Mouse (Mus musculus): ENCODE data around the gene Rfc2. TPM values are rescaled to one million over a fixed set of nuclear protein-coding genes. Genes with fewer than 3 reads are reported as not detected.
A peak's percentile ranks its signal among the peaks of the same experiment; 100 is the strongest.

Rfc2 gene
- total and polyA plus RNA-seq, 3 experiments, result 222 to 283 (median 237) TPM

GRCm38 (mm10) chr5:134615380-134615779 is 34.2 kb downstream of the Rfc2 start:
- no peak for DNase-seq (ENCODE audit: extremely low read depth)
- peak overlapping the region; percentile 63 to 78 (median 73) for H3K4me3 ChIP-seq (replicated peaks in 1 of 3; ENCODE audit: low read depth in 2 of 3, low read length in 2 of 3, poor library complexity in 1 of 3)
- peak overlapping the region; percentile 53 for H3K4me2 ChIP-seq (ENCODE audit: insufficient read depth, low read depth, poor library complexity, severe bottlenecking)
- dilution Hi-C loops (cut with MboI; ENCODE audit: extremely low pct_ligation_motif_present, extremely low pct_unique_long_range_greater_than_20kb, low sequenced_read_pairs), result no loop called here
- peaks cover 25 to 45% of the 10 kb centered on the region in 2 experiments for H3K36me3 ChIP-seq (replicated peaks in 1 of 2; ENCODE audit: control insufficient read depth in 1 of 2, insufficient read depth in 1 of 2, low read length in 1 of 2)
- peaks cover 18 to 38% of the 10 kb centered on the region in 2 experiments for H3K4me1 ChIP-seq (ENCODE audit: control insufficient read depth in 1 of 2, insufficient read depth in 2 of 2)
- H3K9ac ChIP-seq (ENCODE audit: insufficient read depth, low read depth), result peak overlapping the region; percentile 37; the same call in 1 of the 2 replicates
- in situ Hi-C loops (cut with MboI; ENCODE audit: low pct_ligation_motif_present, low pct_unique_long_range_greater_than_20kb, low sequenced_read_pairs), result loop anchor here (5.0 to 25.0 kb wide), 3 partner anchors 33 to 253 kb away; partner anchors contain the start of gene Rfc2
- H3K27me3 ChIP-seq (replicated peaks), result no peaks in the 10 kb centered on the region
- TF ChIP-seq IRF4 (IDR thresholded peaks at IDR 0.05; ENCODE audit: low read depth, low read length), result peak; percentile 67
- TF ChIP-seq EP300 (IDR thresholded peaks at IDR 0.05; ENCODE audit: low read length), result no peak
- no peak for TF ChIP-seq POLR2AphosphoS2 (IDR thresholded peaks at IDR 0.05; ENCODE audit: low read depth, low read length)
- peak; percentile 53; the same call in 1 of the 2 replicates for TF ChIP-seq RCOR1 (conservative IDR thresholded peaks at IDR 0.05; ENCODE audit: low read depth, low read length)
- peak; percentile 0; the same call in 1 of the 2 replicates for TF ChIP-seq NELFE (IDR thresholded peaks at IDR 0.05; ENCODE audit: low read depth, low read length)
- TF ChIP-seq ETS1 (conservative IDR thresholded peaks at IDR 0.05; ENCODE audit: low read depth, low read length), result peak; percentile 20
- no peak for TF ChIP-seq MEF2A (IDR thresholded peaks at IDR 0.05; ENCODE audit: borderline replicate concordance, low read depth, low read length)
- no peak for TF ChIP-seq JUN (IDR thresholded peaks at IDR 0.05; ENCODE audit: insufficient read depth, low read depth, low read length)
- no peak for TF ChIP-seq GABPA (IDR thresholded peaks at IDR 0.05; ENCODE audit: insufficient replicate concordance, low read depth, low read length)
- no peak for TF ChIP-seq MAZ (IDR thresholded peaks at IDR 0.05; ENCODE audit: low read depth, low read length)
- TF ChIP-seq CTCF (conservative IDR thresholded peaks at IDR 0.05 in 1 of 2, IDR thresholded peaks at IDR 0.05 in 1 of 2; ENCODE audit: low read depth in 2 of 2, low read length in 2 of 2), result no peak
- peak; percentile 87 for TF ChIP-seq BHLHE40 (IDR thresholded peaks at IDR 0.05; ENCODE audit: low read depth, low read length)
- peak; percentile 39 for TF ChIP-seq USF1 (IDR thresholded peaks at IDR 0.05; ENCODE audit: low read depth, low read length)
- peak; percentile 85 for TF ChIP-seq MYC (IDR thresholded peaks at IDR 0.05; ENCODE audit: low read depth, low read length)
- TF ChIP-seq ZNF384 (IDR thresholded peaks at IDR 0.05; ENCODE audit: low read depth, low read length), result no peak
- peak; percentile 59; the same call in 1 of the 2 replicates for TF ChIP-seq MAX (IDR thresholded peaks at IDR 0.05; ENCODE audit: low read length)
- TF ChIP-seq MXI1 (IDR thresholded peaks at IDR 0.05; ENCODE audit: low read depth, low read length), result peak; percentile 65
- TF ChIP-seq CHD2 (IDR thresholded peaks at IDR 0.05; ENCODE audit: low read length), result no peak
- H3K9me3 ChIP-seq (replicated peaks; ENCODE audit: low read length), result no peaks in the 10 kb centered on the region
- H3K79me2 ChIP-seq (replicated peaks; ENCODE audit: control insufficient read depth, extremely low read depth, insufficient read depth, poor library complexity, severe bottlenecking), result peaks cover 32% of the 10 kb centered on the region
- peak overlapping the region; percentile 98 for H3K27ac ChIP-seq (ENCODE audit: insufficient read depth, low read depth)

GRCm38 (mm10) chr5:134615780-134616179 is 34.6 kb downstream of the Rfc2 start:
- Histone ChIP-seq H3K27me3 (replicated peaks) (no peaks in the 10 kb centered on the region), H3K9ac (ENCODE audit: insufficient read depth, low read depth) (peak overlapping the region; percentile 37; the same call in 1 of the 2 replicates), H3K27ac (ENCODE audit: insufficient read depth, low read depth) (peak overlapping the region; percentile 98), H3K79me2 (replicated peaks; ENCODE audit: control insufficient read depth, extremely low read depth, insufficient read depth, poor library complexity, severe bottlenecking) (peaks cover 28% of the 10 kb centered on the region), H3K9me3 (replicated peaks; ENCODE audit: low read length) (no peaks in the 10 kb centered on the region), H3K36me3 (replicated peaks in 1 of 2; ENCODE audit: control insufficient read depth in 1 of 2, insufficient read depth in 1 of 2, low read length in 1 of 2) (peaks cover 29 to 49% of the 10 kb centered on the region in 2 experiments), H3K4me3 (replicated peaks in 1 of 3; ENCODE audit: low read depth in 2 of 3, low read length in 2 of 3, poor library complexity in 1 of 3) (peak overlapping the region in 2 of 3 experiments; percentile 73 to 78), H3K4me1 (ENCODE audit: control insufficient read depth in 1 of 2, insufficient read depth in 2 of 2) (peaks cover 18 to 37% of the 10 kb centered on the region in 2 experiments), H3K4me2 (ENCODE audit: insufficient read depth, low read depth, poor library complexity, severe bottlenecking) (peak overlapping the region; percentile 53)
- dilution Hi-C loops (cut with MboI; ENCODE audit: extremely low pct_ligation_motif_present, extremely low pct_unique_long_range_greater_than_20kb, low sequenced_read_pairs) (no loop called here), in situ Hi-C loops (cut with MboI; ENCODE audit: low pct_ligation_motif_present, low pct_unique_long_range_greater_than_20kb, low sequenced_read_pairs) (loop anchor here (5.0 to 25.0 kb wide), 3 partner anchors 33 to 253 kb away; partner anchors contain the start of gene Rfc2)
- DNase-seq (ENCODE audit: extremely low read depth), result no peak
- TF ChIP-seq HCFC1 (IDR thresholded peaks at IDR 0.05; ENCODE audit: low read depth, low read length) (no peak), UBTF (IDR thresholded peaks at IDR 0.05; ENCODE audit: low read depth, low read length) (no peak), USF2 (conservative IDR thresholded peaks at IDR 0.05; ENCODE audit: low read depth, low read length) (no peak), NRF1 (IDR thresholded peaks at IDR 0.05; ENCODE audit: low read depth, low read length) (no peak), USF1 (IDR thresholded peaks at IDR 0.05; ENCODE audit: low read depth, low read length) (no peak), RAD21 (IDR thresholded peaks at IDR 0.05; ENCODE audit: low read depth, low read length) (no peak), GABPA (IDR thresholded peaks at IDR 0.05; ENCODE audit: insufficient replicate concordance, low read depth, low read length) (no peak), MYC (IDR thresholded peaks at IDR 0.05; ENCODE audit: low read depth, low read length) (no peak), CTCF (conservative IDR thresholded peaks at IDR 0.05 in 1 of 2, IDR thresholded peaks at IDR 0.05 in 1 of 2; ENCODE audit: low read depth in 2 of 2, low read length in 2 of 2) (no peak), JUN (IDR thresholded peaks at IDR 0.05; ENCODE audit: insufficient read depth, low read depth, low read length) (no peak), E2F4 (IDR thresholded peaks at IDR 0.05; ENCODE audit: insufficient replicate concordance, low read depth, low read length) (no peak), POLR2A (IDR thresholded peaks at IDR 0.05; ENCODE audit: low read depth, low read length) (no peak), RCOR1 (conservative IDR thresholded peaks at IDR 0.05; ENCODE audit: low read depth, low read length) (no peak)
